Mouse (Mus musculus) heart, adult 2 months (tissue): ENCODE measurements around the gene Pdia2.

ENCODE experiments used
- CTCF ChIP-seq: fragments of 200-600 bp; IDR thresholded peaks from 2 replicates; pipeline ENCODE4 v1.8.1; 2022; ENCODE audit warnings: antibody characterized with exemption, mild to moderate bottlenecking, moderate library complexity
- EP300 ChIP-seq: fragments of 200-500 bp; IDR thresholded peaks from 2 replicates; pipeline ENCODE4 v1.6.1; 2011; ENCODE audit warnings: low read depth, low read length, control low read depth; ENCODE audit not compliant: insufficient read depth
- POLR2A ChIP-seq: fragments of 200-500 bp; IDR thresholded peaks from 2 replicates; pipeline ENCODE4 v1.6.1; 2011; ENCODE audit warnings: mild to moderate bottlenecking, low read depth, low read length, control low read depth; ENCODE audit not compliant: insufficient read depth

DNA sequence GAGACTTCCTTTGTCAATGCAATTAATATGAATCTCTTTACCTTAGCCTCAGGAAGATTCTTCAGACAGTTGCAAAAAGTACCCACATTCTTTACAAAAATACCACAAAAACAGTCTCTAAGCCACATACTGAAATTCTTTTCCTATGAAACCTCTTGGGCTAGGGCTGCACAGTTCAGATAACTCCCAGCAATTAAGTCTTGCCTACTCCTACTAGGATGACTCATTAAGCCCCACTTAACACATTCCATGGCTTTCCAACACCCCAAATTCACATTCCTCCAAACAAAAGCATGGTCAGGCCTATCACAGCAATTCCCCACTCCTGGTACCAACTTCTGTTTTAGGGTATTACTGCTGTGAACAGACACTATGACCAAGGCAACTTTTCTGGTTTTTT, 20.3 kb downstream of the Pdia2 start:
- TF ChIP-seq CTCF (no peak), POLR2A (no peak), EP300 (no peak)
